Mouse (Mus musculus) Patski (cell line): ENCODE results near the gene Cyp2d22. TPM values are rescaled to one million over a fixed set of nuclear protein-coding genes. Genes with fewer than 3 reads are reported as not detected.
"Not testable (repeated sequence)": the region's sequence is repeated elsewhere in the genome, so short reads cannot be mapped to it uniquely, and the experiment has no call there.

Experiments
- ATAC-seq: fragments of 100-300 bp; one replicate; pipeline ENCODE4 v1.8.0; 2021
- CTCF ChIA-PET: fragments of 350-600 bp; sonication (Branson Sonifier 250); formaldehyde crosslinking; loops from one replicate; lab custom pipeline; 2022; ENCODE audit warnings: inconsistent platforms; lab: Charles Lee
- POLR2A ChIA-PET: fragments of 350-600 bp; sonication (Branson Sonifier 250); formaldehyde crosslinking; loops from one replicate; lab custom pipeline; 2022; ENCODE audit warnings: antibody characterized with exemption, inconsistent platforms; lab: Charles Lee
- DNase-seq: peaks from one replicate; pipeline ENCODE4 v3.0.0-alpha.2; 2011; ENCODE audit warnings: low read depth, low spot score
- H3K27me3 ChIP-seq: fragments of 371-371 bp; one replicate; pipeline ENCODE4 v1.5.1; 2021
- CTCF ChIP-seq: fragments of 100-300 bp; IDR thresholded peaks from one replicate; pipeline ENCODE4 v1.5.1; 2021
- in situ Hi-C: fragments of 300-500 bp; cut with MboI; formaldehyde crosslinking; loops from 3 replicates; pipeline ENCODE4 v1.11.1; 2018; ENCODE audit warnings: low pct_unique_long_range_greater_than_20kb, mixed read lengths
- polyA plus RNA-seq: library from polyadenylated mRNA; unstranded; gene quantifications from one replicate; pipeline ENCODE4 v1.2.3, GENCODE M21; 2021

The Cyp2d22 gene
- polyA plus RNA-seq, 1 experiment from 2014 or later, result 6.9 TPM

DNA sequence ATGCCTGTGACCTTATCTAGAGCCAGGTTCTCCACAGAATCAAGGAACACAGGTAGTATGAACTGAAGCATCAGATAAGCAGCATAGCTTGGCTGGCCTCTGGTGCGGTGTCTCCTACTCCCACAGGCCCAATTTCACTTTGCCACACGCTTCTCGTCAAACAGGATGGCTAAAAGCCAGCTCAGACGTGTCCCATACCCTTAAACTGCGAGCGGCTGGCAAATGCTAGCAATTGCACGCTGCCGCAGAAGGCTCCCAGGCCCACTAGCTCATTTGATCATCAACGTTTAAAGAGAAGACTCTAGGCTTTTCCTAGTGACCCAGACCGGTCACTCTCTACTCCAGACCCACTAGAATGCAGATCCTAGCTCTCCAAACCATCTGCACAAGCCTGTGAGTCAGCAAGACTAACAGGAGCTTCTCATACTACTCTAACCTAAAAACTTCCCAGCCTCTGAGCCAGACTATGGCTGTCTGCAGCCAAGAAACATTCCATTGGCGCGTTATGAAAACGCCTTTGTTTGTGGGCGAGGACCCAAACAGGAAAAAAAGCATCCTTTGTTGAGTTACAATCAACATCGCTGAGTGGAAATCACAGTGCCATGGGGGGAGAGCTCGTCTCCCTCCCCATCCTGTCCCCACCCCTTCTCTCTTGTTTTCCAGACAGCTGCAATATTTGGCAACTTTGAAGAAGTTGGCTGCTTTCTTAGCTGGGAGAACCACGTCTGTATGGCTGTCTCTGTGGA, 3.5 kb downstream of the Cyp2d22 start:
- no peak for TF ChIP-seq CTCF
- POLR2A ChIA-PET, result interaction anchor here (1.0 kb wide), 1 partner anchor 43 kb away, joined by 3 read pairs; no protein-coding TSS in a partner anchor
- CTCF ChIA-PET, result no interaction called here
- ATAC-seq, result no peak
- in situ Hi-C loops, result no loop called here
- DNase-seq, result no peak
- peaks cover under 1% of the 10 kb centered on the region for H3K27me3 ChIP-seq

DNA sequence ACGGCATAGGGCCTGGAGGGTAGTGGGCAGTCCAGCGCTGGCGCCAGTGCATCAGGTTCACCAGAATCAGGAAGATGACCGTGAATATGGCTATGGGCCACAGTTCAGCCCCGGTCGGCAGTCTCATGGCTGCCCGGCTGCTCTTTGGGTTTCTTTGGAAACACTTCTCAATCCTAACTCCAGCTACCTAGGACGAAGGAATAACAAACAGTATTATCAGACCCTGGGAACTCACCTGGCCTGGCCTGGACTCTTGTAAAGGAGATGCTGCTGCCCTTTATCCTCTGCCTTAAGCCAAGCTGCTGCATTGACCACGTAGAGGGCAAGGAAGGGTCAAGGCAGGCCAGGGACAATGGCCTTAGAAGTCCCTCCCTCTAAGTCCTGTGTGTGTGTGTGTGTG, 4.2 kb downstream of the Cyp2d22 start:
- ChIA-PET POLR2A (no interaction called here), CTCF (no interaction called here)
- H3K27me3 ChIP-seq, result no peaks in the 10 kb centered on the region
- DNase-seq (no peak), ATAC-seq (no peak)
- TF ChIP-seq CTCF, result no peak
- in situ Hi-C loops, result no loop called here

DNA sequence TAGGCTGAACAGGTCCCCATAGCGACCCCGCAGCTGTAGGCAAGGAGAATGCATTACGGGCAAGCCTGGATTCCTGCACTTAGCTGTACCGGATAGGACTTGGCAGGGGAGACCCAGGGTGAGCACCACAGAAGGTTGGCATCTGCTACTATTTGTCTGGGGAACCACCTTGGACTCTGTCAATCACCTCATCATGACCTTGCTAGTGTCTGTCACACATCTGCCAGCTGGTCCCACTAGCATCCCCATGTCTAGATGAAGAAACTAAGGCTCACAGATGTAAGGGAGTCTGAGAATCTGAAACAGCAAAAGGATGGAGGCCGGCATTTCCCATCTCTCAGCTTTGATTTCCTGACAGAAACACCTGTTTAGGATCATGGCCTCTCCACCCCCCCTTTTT, 5.6 kb downstream of the Cyp2d22 start:
- in situ Hi-C loops, result no loop called here
- no peak for DNase-seq
- no peak for TF ChIP-seq CTCF
- ChIA-PET POLR2A (no interaction called here), CTCF (no interaction called here)
- H3K27me3 ChIP-seq, result no peaks in the 10 kb centered on the region
- ATAC-seq, result no peak

GRCm38 (mm10) chr15:82372991-82373390, 7.1 kb downstream of the Cyp2d22 start:
- ATAC-seq, result no peak
- ChIA-PET POLR2A (no interaction called here), CTCF (no interaction called here)
- in situ Hi-C loops, result no loop called here
- DNase-seq, result no peak
- H3K27me3 ChIP-seq, result no peaks in the 10 kb centered on the region
- TF ChIP-seq CTCF, result no peak

DNA sequence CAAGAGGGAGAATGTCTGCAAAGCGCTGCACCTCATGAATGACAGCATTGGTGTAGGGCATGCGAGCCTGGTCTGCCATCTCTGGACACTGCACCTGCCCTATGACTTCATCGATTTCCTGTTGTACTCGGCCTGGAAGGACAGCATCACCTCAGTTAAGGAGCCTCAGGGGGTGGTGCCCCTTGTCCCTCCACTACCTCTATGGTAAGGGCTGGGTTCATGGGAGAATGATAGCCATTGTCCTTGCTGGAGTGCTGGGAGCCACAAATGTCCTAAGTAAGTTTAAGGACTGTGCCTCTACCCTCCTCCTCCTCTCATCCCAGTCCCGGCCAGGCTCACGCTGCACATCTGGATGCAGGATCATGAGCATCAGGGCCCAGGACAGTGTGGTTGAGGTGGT, 7.6 kb downstream of the Cyp2d22 start:
- no peak for TF ChIP-seq CTCF
- DNase-seq (no peak), ATAC-seq (no peak)
- H3K27me3 ChIP-seq, result no peaks in the 10 kb centered on the region
- in situ Hi-C loops, result no loop called here
- CTCF ChIA-PET, result no interaction called here
- POLR2A ChIA-PET, result no interaction called here

GRCm38 (mm10) chr15:82368851-82369250, 11.2 kb downstream of the Cyp2d22 start:
- no peaks in the 10 kb centered on the region for H3K27me3 ChIP-seq
- TF ChIP-seq CTCF, result no peak
- POLR2A ChIA-PET, result no interaction called here
- in situ Hi-C loops, result no loop called here
- ATAC-seq, result no peak
- DNase-seq, result no peak
- CTCF ChIA-PET, result interaction anchor here (0.9 kb wide), 1 partner anchor 11 kb away, joined by 3 read pairs; no protein-coding TSS in a partner anchor

GRCm38 (mm10) chr15:82368146-82368545, 11.9 kb downstream of the Cyp2d22 start:
- DNase-seq (no peak), ATAC-seq (no peak)
- POLR2A ChIA-PET, result no interaction called here
- CTCF ChIA-PET, result no interaction called here
- no peaks in the 10 kb centered on the region for H3K27me3 ChIP-seq
- in situ Hi-C loops, result no loop called here
- TF ChIP-seq CTCF, result no peak

DNA sequence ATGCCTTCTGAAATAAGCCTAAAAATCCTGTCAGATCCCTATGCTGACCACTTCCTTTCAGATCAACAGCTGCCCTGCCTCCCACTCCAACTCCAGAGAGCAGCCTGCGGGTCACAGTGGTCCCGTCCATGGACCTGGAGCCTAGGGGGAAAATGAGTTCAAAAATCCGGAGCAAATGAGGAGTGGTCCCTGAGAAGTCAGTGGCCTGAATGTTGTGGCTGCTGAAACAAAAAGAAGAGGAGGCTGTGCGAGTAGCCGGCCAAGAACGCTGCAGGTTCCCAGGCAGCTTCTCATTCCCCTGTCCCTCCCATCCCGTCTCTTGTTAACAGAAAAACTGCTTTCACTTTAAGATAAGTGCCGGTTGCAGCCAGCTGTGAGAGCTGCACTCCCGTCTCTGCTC, 15.5 kb downstream of the Cyp2d22 start:
- in situ Hi-C loops, CTCF ChIA-PET, ATAC-seq: not testable (repeated sequence)

DNA sequence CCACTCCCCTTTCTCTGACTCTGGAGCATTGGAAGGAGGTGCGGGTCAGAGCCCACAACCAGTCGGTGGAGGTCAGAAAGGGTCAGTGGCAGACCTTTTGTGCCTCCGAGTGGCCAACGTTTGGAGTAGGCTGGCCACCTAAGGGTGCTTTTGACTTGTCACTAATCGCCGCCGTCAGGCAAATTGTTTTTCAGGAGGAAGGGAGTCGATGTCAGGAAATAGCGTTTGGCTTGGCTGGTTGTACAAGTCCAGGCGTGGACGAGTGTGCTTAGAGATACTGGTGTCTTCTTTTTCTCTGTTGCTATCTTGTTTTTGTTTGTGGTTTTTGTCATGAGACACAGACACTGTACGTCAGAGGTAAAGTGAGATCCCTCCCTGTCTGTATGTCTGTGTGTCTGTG, 16.3 kb downstream of the Cyp2d22 start:
- CTCF ChIA-PET, H3K27me3 ChIP-seq, POLR2A ChIA-PET, ATAC-seq, DNase-seq, in situ Hi-C loops: not testable (repeated sequence)

More for the DNA sequence above, 15.5 kb downstream of the Cyp2d22 start:
- H3K27me3 ChIP-seq, POLR2A ChIA-PET, DNase-seq: not testable (repeated sequence)

DNA sequence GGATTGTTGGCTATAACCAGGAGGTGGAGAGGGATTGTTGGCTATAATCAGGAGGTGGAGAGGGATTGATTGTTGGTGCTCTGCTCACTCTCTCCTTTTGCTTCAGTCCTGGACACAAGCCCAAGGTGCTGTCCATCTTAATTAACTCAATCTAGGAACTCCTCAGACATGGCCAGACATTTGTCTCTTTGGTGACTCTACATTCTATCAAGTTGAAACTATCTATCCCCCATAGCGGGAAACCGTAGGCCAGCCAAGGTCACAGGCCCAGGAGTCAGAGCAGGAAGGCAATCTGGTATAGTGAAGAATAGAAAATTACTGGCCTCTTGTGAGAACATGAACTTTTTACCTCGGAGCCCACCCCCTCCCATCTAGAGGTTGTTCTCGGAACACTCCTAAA, 17.8 kb downstream of the Cyp2d22 start:
- CTCF ChIA-PET, result no interaction called here
- TF ChIP-seq CTCF, result no peak
- POLR2A ChIA-PET, result no interaction called here
- no peak for DNase-seq
- in situ Hi-C loops, result no loop called here
- no peaks in the 10 kb centered on the region for H3K27me3 ChIP-seq
- no peak for ATAC-seq

- H3K27me3 ChIP-seq, result no peaks in the 10 kb centered on the region
- DNase-seq (no peak), ATAC-seq (no peak)
- CTCF ChIA-PET, result interaction anchor here (1.5 kb wide), 1 partner anchor 56 kb away, joined by 4 read pairs; no protein-coding TSS in a partner anchor
- in situ Hi-C loops, result no loop called here
- POLR2A ChIA-PET, result no interaction called here
- peak; percentile 34 for TF ChIP-seq CTCF
These were observed 18.5 kb downstream of the Cyp2d22 start for GRCm38 (mm10) chr15:82361459-82362018.
